Comparison of ENCODE assay signal across 9 mouse cellular contexts in genomic region chr13:110395179-110395794, GRCm38 (mm10). TPM values are rescaled to one million over a fixed set of nuclear protein-coding genes. Genes with fewer than 3 reads are reported as not detected.
DNase-seq lines count a peak whose midpoint lies in the region; ATAC-seq and TF ChIP-seq lines count a peak whose summit lies in the region.
"Had no signal": no experiment of that assay in that cellular context is flagged by ENCODE, and none has a peak within 500 bp of the region (broad histone marks: within the 10 kb centered on the region; RNA-seq: fewer than 3 reads in every experiment).

No protein-coding gene starts in this region.

- H3K27ac ChIP-seq in hindbrain, embryonic 10.5 days: peak overlapping the region; percentile 88
- peak overlapping the region; percentile 96 for H3K27ac ChIP-seq in lung, postnatal 0 days (ENCODE audit: low read length)

- H3K4me1 ChIP-seq in hindbrain, embryonic 10.5 days (replicated peaks): peaks cover 14% of the 10 kb centered on the region; the same call in 1 of the 2 replicates
- H3K4me1 ChIP-seq in lung, postnatal 0 days (ENCODE audit: insufficient read depth, low read depth, low read length): no peaks in the 10 kb centered on the region

- peak; percentile 17 for ATAC-seq in lung, postnatal 0 days

- peak overlapping the region; percentile 78 for H3K4me3 ChIP-seq in hindbrain, embryonic 10.5 days
- H3K4me3 ChIP-seq in lung, postnatal 0 days (ENCODE audit: low read depth, low read length): peak overlapping the region; percentile 87

- no peak for TF ChIP-seq CTCF in lung, postnatal 0 days (IDR thresholded peaks at IDR 0.05)

- no peak for TF ChIP-seq EP300 in lung, postnatal 0 days (IDR thresholded peaks at IDR 0.05)

- H3K9me3 ChIP-seq in hindbrain, embryonic 10.5 days: no peaks in the 10 kb centered on the region
- H3K9me3 ChIP-seq in lung, postnatal 0 days (ENCODE audit: low read length): no peaks in the 10 kb centered on the region

- peaks cover 26% of the 10 kb centered on the region for H3K36me3 ChIP-seq in hindbrain, embryonic 10.5 days
- peaks cover 20% of the 10 kb centered on the region for H3K36me3 ChIP-seq in lung, postnatal 0 days (ENCODE audit: insufficient read depth, low read length)

- peak overlapping the region; percentile 95 for H3K4me2 ChIP-seq in lung, postnatal 0 days (replicated peaks; ENCODE audit: low read depth, low read length)

- WGBS in hindbrain, embryonic 10.5 days: under 1% methylated on average over 41 of the region's 41 CpGs
- WGBS in lung, postnatal 0 days: under 1% methylated on average over 36 of the region's 41 CpGs

- H3K27me3 ChIP-seq in hindbrain, embryonic 10.5 days (ENCODE audit: insufficient read depth, poor library complexity, severe bottlenecking): peaks cover 14% of the 10 kb centered on the region
- no peaks in the 10 kb centered on the region for H3K27me3 ChIP-seq in lung, postnatal 0 days (replicated peaks; ENCODE audit: insufficient read depth, low read length)

- H3K9ac ChIP-seq in lung, postnatal 0 days (replicated peaks; ENCODE audit: low read depth): peak overlapping the region; percentile 92

- peak; percentile 10 for DNase-seq in adrenal gland, adult 8-10 months
- no peak for DNase-seq in adrenal gland, adult 2 months
- peak; percentile 3 for DNase-seq in thymus, postnatal 0 days (ENCODE audit: low spot score)
- no peak for DNase-seq in thymus, adult 18-20 months
- no peak for DNase-seq in hindbrain, embryonic 10.5 days (ENCODE audit: low spot score)
- peak; percentile 49 for DNase-seq in lung, postnatal 0 days (ENCODE audit: low spot score)
- no peak for DNase-seq in c-Kit-positive CD71-positive TER-119-positive erythroid progenitor cells, embryonic 14.5 days (ENCODE audit: low spot score)
- DNase-seq in layer of hippocampus, adult 11-12 months (ENCODE audit: low spot score): no peak

RNA-seq across cellular contexts. Expression of gene Plk2, which starts 0.4 kb away (rescaled TPM):
- 10 to 100 TPM; 14.9 to 52.2 (median 24.9) TPM for total RNA-seq in adrenal gland, adult 8-10 months (2022)
- total RNA-seq in adrenal gland, adult 2 months (2021): 10 to 100 TPM; 10.6 to 15.4 TPM
- 3.0 and 3.6 TPM in 2 replicates for polyA plus RNA-seq in adrenal gland, adult 2 months (2012; rRNA removed)
- polyA plus RNA-seq in thymus, postnatal 0 days (2015; fragmentation: Nextera tagmentation; extraction: Ambion mirVana): 7.3 and 8.4 TPM in 2 replicates
- polyA plus RNA-seq in hindbrain, embryonic 10.5 days (2016; fragmentation: Nextera tagmentation; extraction: Ambion mirVana): 56.7 and 59.9 TPM in 2 replicates
- polyA plus RNA-seq in lung, postnatal 0 days (2015; fragmentation: Nextera tagmentation; extraction: Ambion mirVana): 103 and 137 TPM in 2 replicates

RNA-seq across cellular contexts. Expression of gene Gapt, which starts 38.3 kb away (rescaled TPM):
- under 1 TPM; 0.32 to 0.62 (median 0.35) TPM for total RNA-seq in adrenal gland, adult 8-10 months (2022)
- under 1 TPM; 0.14 to 0.24 TPM for total RNA-seq in adrenal gland, adult 2 months (2021)
- 0.19 TPM in 1 of 2 replicates, not detected in the other for polyA plus RNA-seq in adrenal gland, adult 2 months (2012; rRNA removed)
- polyA plus RNA-seq in thymus, postnatal 0 days (2015; fragmentation: Nextera tagmentation; extraction: Ambion mirVana): 0.27 and 0.28 TPM in 2 replicates
- 0.09 and 0.10 TPM in 2 replicates for polyA plus RNA-seq in hindbrain, embryonic 10.5 days (2016; fragmentation: Nextera tagmentation; extraction: Ambion mirVana)
- polyA plus RNA-seq in lung, postnatal 0 days (2015; fragmentation: Nextera tagmentation; extraction: Ambion mirVana): 0.45 and 0.55 TPM in 2 replicates
- total RNA-seq: gastrocnemius, adult 8-10 months had no signal

Comparison
In these comparisons a context has a peak if more than half of its experiments do, and no peak if none do; other contexts are left out.
1. DNase-seq: peak in adrenal gland, adult 8-10 months (single experiment), thymus, postnatal 0 days (single experiment) and lung, postnatal 0 days (single experiment); none in adrenal gland, adult 2 months (single experiment), thymus, adult 18-20 months (0 of 2), hindbrain, embryonic 10.5 days (single experiment), c-Kit-positive CD71-positive TER-119-positive erythroid progenitor cells, embryonic 14.5 days (single experiment) and layer of hippocampus, adult 11-12 months (single experiment).